In genomic region chrX:163999848-164000247, GRCm38 (mm10) we compare ENCODE assay signal across 21 mouse cellular contexts. TPM values are rescaled to one million over a fixed set of nuclear protein-coding genes. Genes with fewer than 3 reads are reported as not detected.
A peak's percentile ranks its signal among the peaks of the same experiment; 100 is the strongest.
DNase-seq lines count a peak whose midpoint lies in the region; ATAC-seq and TF ChIP-seq lines count a peak whose summit lies in the region.
"Had no signal": no experiment of that assay in that cellular context is flagged by ENCODE, and none has a peak within 500 bp of the region (broad histone marks: within the 10 kb centered on the region; RNA-seq: fewer than 3 reads in every experiment).

No protein-coding gene starts in this region.

- no peaks in the 10 kb centered on the region for H3K9me3 ChIP-seq in lung, postnatal 0 days (ENCODE audit: low read length)
- H3K9me3 ChIP-seq: embryonic facial prominence, embryonic 13.5 days; G1E; neural tube, embryonic 13.5 days had no signal

- H3K27ac ChIP-seq in gastrocnemius, adult 2 months, result no peak overlapping the region
- no peak overlapping the region for H3K27ac ChIP-seq in lung, postnatal 0 days (ENCODE audit: low read length)
- H3K27ac ChIP-seq: embryonic facial prominence, embryonic 13.5 days; neural tube, embryonic 13.5 days had no signal

- no peak overlapping the region for H3K9ac ChIP-seq in lung, postnatal 0 days (replicated peaks; ENCODE audit: low read depth)
- H3K9ac ChIP-seq: embryonic facial prominence, embryonic 13.5 days; neural tube, embryonic 13.5 days had no signal

- no peak for TF ChIP-seq EP300 in lung, postnatal 0 days (IDR thresholded peaks at IDR 0.05)

- intact Hi-C loops in gastrocnemius, adult 2 months (cut with DNase I), result loop anchor here (10.0 kb wide), 1 partner anchor 345 kb away; no protein-coding TSS in a partner anchor
- intact Hi-C loops in gastrocnemius, postnatal 36 days (cut with DNase I), result loop anchor here (10.0 kb wide), 1 partner anchor 175 kb away; no protein-coding TSS in a partner anchor

- peak; percentile 4; the same call in 1 of the 2 replicates for TF ChIP-seq CTCF in gastrocnemius, adult 2 months (IDR thresholded peaks at IDR 0.05)
- peak; percentile 32 for TF ChIP-seq CTCF in lung, postnatal 0 days (IDR thresholded peaks at IDR 0.05)

- H3K36me3 ChIP-seq in lung, postnatal 0 days (ENCODE audit: insufficient read depth, low read length), result no peaks in the 10 kb centered on the region
- H3K36me3 ChIP-seq: embryonic facial prominence, embryonic 13.5 days; G1E; neural tube, embryonic 13.5 days had no signal

- 65% methylated on average over 1 of the region's 1 CpGs for whole genome bisulfite sequencing in lung, postnatal 0 days

- ATAC-seq in lung, postnatal 0 days, result no peak
- peak; percentile 35 for ATAC-seq in inflammation-experienced regulatory T-cells, adult 6 months
- ATAC-seq: forebrain, embryonic 16.5 days had no signal

- no peak overlapping the region for H3K4me3 ChIP-seq in gastrocnemius, adult 2 months
- H3K4me3 ChIP-seq in lung, postnatal 0 days (ENCODE audit: low read depth, low read length), result no peak overlapping the region
- H3K4me3 ChIP-seq: embryonic facial prominence, embryonic 13.5 days; neural tube, embryonic 13.5 days had no signal

- no peak overlapping the region for H3K4me2 ChIP-seq in lung, postnatal 0 days (replicated peaks; ENCODE audit: low read depth, low read length)
- H3K4me2 ChIP-seq: embryonic facial prominence, embryonic 13.5 days; neural tube, embryonic 13.5 days had no signal

- H3K27me3 ChIP-seq in lung, postnatal 0 days (replicated peaks; ENCODE audit: insufficient read depth, low read length), result no peaks in the 10 kb centered on the region

- no peak for DNase-seq in gastrocnemius, adult 2 months
- no peak for DNase-seq in gastrocnemius, postnatal 36 days
- DNase-seq in lung, postnatal 0 days (ENCODE audit: low spot score), result no peak
- DNase-seq in lung, postnatal 4 days, result no peak
- peak; percentile 26 for DNase-seq in CD4-positive helper T cell, adult 2 months (ENCODE audit: low read depth, low spot score)
- DNase-seq in adrenal gland, postnatal 4 days (ENCODE audit: low spot score in 2 of 2), result no peak
- no peak for DNase-seq in MN1 (ENCODE audit: low spot score)
- DNase-seq: adrenal gland, postnatal 10 days; B cell, adult 2 months; cerebellum, adult 18-20 months; heart, adult 18-20 months; kidney, adult 18-20 months; kidney, postnatal 4 days; liver; lung, adult 2 months; right cerebral cortex, postnatal 14 days had no signal

- H3K4me1 ChIP-seq in lung, postnatal 0 days (ENCODE audit: insufficient read depth, low read depth, low read length), result no peaks in the 10 kb centered on the region
- H3K4me1 ChIP-seq: embryonic facial prominence, embryonic 13.5 days; neural tube, embryonic 13.5 days had no signal

RNA-seq across cellular contexts. Expression of gene Car5b, which starts 27.9 kb away (rescaled TPM):
- 1 to 10 TPM in 1 of 2 experiments, under 1 TPM in 1; 0.46 to 1.2 TPM for total RNA-seq in gastrocnemius, adult 2 months (2021)
- total RNA-seq in gastrocnemius, postnatal 36 days (2021), result 1 to 10 TPM in 1 of 2 experiments, under 1 TPM in 1; 0.92 to 1.6 TPM
- 1.0 and 1.1 TPM in 2 replicates for polyA plus RNA-seq in lung, postnatal 0 days (2015; fragmentation: Nextera tagmentation; extraction: Ambion mirVana)
- 10 to 100 TPM in 1 of 3 experiments, 1 to 10 TPM in 2; 3.0 to 15.3 (median 3.4) TPM for polyA plus RNA-seq in inflammation-experienced regulatory T-cells, adult 6 months (2017; shearing (Covaris generic))
- total RNA-seq in adrenal gland, postnatal 4 days (2021), result 1 to 10 TPM; 1.5 to 4.2 TPM
- polyA plus RNA-seq: G1E had no signal

RNA-seq across cellular contexts. Expression of gene Zrsr2, which starts 41.4 kb away (rescaled TPM):
- total RNA-seq in gastrocnemius, adult 2 months (2021), result 10 to 100 TPM; 12.8 to 18.0 TPM
- 10 to 100 TPM; 12.9 to 15.1 TPM for total RNA-seq in gastrocnemius, postnatal 36 days (2021)
- polyA plus RNA-seq in lung, postnatal 0 days (2015; fragmentation: Nextera tagmentation; extraction: Ambion mirVana), result 30.5 and 32.8 TPM in 2 replicates
- 10 to 100 TPM; 39.9 to 51.4 (median 47.4) TPM for polyA plus RNA-seq in inflammation-experienced regulatory T-cells, adult 6 months (2017; shearing (Covaris generic))
- 10 to 100 TPM; 33.0 to 34.3 TPM for total RNA-seq in adrenal gland, postnatal 4 days (2021)
